Mouse (Mus musculus) limb, embryonic 12.5 days (tissue): ENCODE results near the gene Mmp15. TPM values are rescaled to one million over a fixed set of nuclear protein-coding genes. Genes with fewer than 3 reads are reported as not detected.

Source experiments
- ATAC-seq: fragments of 200-750 bp; cut with Nextera tagmentation; 2 replicates; pipeline ENCODE4 v1.8.0; 2017; ENCODE audit warnings: low read depth, moderate TSS enrichment; ENCODE audit not compliant: insufficient number of reproducible peaks, insufficient read depth, low FRiP score, low TSS enrichment
- H3K27ac ChIP-seq: fragments of 300-500 bp; sonication (generic); 2 replicates; pipeline ENCODE4 v1.5.1; 2016; ENCODE audit warnings: mild to moderate bottlenecking, moderate library complexity
- H3K27me3 ChIP-seq: fragments of 300-500 bp; sonication (generic); 2 replicates; pipeline ENCODE4 v1.6.1; 2016; ENCODE audit warnings: mild to moderate bottlenecking, moderate library complexity
- H3K36me3 ChIP-seq: fragments of 300-500 bp; sonication (generic); 2 replicates; pipeline ENCODE4 v1.6.1; 2016; ENCODE audit warnings: mild to moderate bottlenecking, moderate library complexity
- H3K4me1 ChIP-seq: fragments of 300-500 bp; sonication (generic); replicated peaks from 2 replicates; pipeline ENCODE4 v1.6.1; 2016
- H3K4me2 ChIP-seq: fragments of 300-500 bp; sonication (generic); 2 replicates; pipeline ENCODE4 v1.6.1; 2016; ENCODE audit warnings: mild to moderate bottlenecking, moderate library complexity
- H3K4me3 ChIP-seq: fragments of 300-500 bp; sonication (generic); replicated peaks from 2 replicates; pipeline ENCODE4 v1.5.1; 2016; ENCODE audit warnings: mild to moderate bottlenecking
- H3K9ac ChIP-seq: fragments of 300-500 bp; sonication (generic); replicated peaks from 2 replicates; pipeline ENCODE4 v1.6.1; 2016; ENCODE audit warnings: mild to moderate bottlenecking, moderate library complexity
- H3K9me3 ChIP-seq: fragments of 300-500 bp; sonication (generic); 2 replicates; pipeline ENCODE4 v1.6.1; 2016; ENCODE audit warnings: mild to moderate bottlenecking, moderate library complexity
- WGBS: fragments of 180-500 bp; shearing (Covaris S2); methylation state at CpG from one replicate; pipeline ENCODE4 v1.1.7; 2016; 5-methylcytosine and 5-hydroxymethylcytosine counted together
- polyA plus RNA-seq: library from polyadenylated mRNA; unstranded; fragments of >200 nt; fragmentation: Nextera tagmentation; extraction: Ambion mirVana; gene quantifications from 2 replicates; pipeline ENCODE4 v1.2.1, GENCODE M21; 2016

The Mmp15 gene
- polyA plus RNA-seq, 1 experiment from 2014 or later, result 12.5 TPM

DNA sequence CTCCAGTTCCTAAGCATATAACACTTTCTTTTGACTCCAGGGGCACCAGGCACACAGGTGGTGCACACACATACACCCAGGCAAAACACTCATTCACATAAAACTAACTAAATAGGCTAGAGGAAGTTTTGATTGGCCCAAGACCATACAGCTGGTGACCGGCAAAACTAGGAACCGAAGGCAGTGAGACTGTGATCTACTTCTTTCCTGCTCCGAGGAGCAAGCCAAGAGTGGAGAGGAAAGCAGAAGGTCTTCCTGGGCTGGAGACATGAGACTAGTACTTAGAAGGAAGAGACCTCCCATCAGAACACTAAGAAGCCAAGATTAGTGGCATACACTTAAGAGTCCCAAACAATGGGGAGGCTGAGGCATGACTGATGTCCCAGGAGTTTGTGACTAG lies 28.9 kb upstream of the Mmp15 start:
- Histone ChIP-seq H3K4me2 (no peak overlapping the region), H3K4me1 (peaks cover 13% of the 10 kb centered on the region; the same call in 1 of the 2 replicates), H3K4me3 (no peak overlapping the region), H3K27ac (no peak overlapping the region), H3K9ac (no peak overlapping the region), H3K36me3 (peaks cover 43% of the 10 kb centered on the region), H3K27me3 (peaks cover 5% of the 10 kb centered on the region; the same call in 1 of the 2 replicates), H3K9me3 (peaks cover 3% of the 10 kb centered on the region)
- WGBS, result 71% methylated on average over 3 of the region's 3 CpGs
- ATAC-seq, result no peak

DNA sequence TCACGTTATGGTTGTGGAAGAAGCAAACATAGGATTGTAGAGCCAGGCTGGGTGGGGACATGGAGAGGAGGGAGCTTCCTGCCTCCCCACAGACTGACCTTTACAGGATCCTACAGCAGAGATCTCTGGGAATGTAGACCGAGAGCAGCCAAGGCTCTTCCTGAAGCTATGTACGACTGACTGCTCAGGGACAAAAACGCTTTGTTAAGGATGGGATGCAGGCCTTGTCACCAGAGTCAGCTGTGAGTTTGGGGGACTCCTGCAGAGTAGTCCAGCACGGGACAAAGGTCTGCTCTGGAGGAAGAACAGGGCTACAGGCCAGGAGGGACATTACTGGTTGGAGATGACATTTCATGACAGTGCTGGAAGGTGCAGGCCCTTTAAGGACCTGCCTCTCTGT lies 27.4 kb upstream of the Mmp15 start:
- no peak overlapping the region for H3K9ac ChIP-seq
- WGBS, result 82% methylated on average over 5 of the region's 5 CpGs
- peaks cover 1% of the 10 kb centered on the region; the same call in 1 of the 2 replicates for H3K27me3 ChIP-seq
- ATAC-seq, result no peak
- H3K36me3 ChIP-seq, result peaks cover 58% of the 10 kb centered on the region
- H3K4me1 ChIP-seq, result peaks cover 14% of the 10 kb centered on the region
- no peak overlapping the region for H3K4me3 ChIP-seq
- H3K4me2 ChIP-seq, result no peak overlapping the region
- H3K27ac ChIP-seq, result no peak overlapping the region
- no peaks in the 10 kb centered on the region for H3K9me3 ChIP-seq

DNA sequence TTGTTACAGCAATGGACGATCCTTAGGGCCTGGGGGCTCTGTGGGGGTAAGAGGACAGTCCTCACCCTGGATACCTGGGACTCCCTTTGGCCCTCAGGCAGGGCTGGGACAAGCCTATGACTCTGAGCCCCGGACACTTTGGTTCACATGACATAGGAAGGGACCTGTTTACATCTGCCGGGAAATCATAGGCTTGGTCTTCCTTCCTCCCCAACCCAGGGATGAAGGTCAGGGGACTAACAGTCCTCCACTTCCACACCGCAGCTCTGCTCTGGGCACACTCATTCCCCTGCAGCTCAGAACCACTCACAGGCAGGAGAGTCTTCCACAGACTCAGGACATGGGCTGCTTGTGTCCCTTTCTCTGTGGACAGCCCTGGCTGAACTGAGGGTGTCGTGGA lies 25.2 kb upstream of the Mmp15 start:
- no peak overlapping the region for H3K27ac ChIP-seq
- WGBS, result 86% methylated on average over 5 of the region's 5 CpGs
- ATAC-seq, result no peak

DNA sequence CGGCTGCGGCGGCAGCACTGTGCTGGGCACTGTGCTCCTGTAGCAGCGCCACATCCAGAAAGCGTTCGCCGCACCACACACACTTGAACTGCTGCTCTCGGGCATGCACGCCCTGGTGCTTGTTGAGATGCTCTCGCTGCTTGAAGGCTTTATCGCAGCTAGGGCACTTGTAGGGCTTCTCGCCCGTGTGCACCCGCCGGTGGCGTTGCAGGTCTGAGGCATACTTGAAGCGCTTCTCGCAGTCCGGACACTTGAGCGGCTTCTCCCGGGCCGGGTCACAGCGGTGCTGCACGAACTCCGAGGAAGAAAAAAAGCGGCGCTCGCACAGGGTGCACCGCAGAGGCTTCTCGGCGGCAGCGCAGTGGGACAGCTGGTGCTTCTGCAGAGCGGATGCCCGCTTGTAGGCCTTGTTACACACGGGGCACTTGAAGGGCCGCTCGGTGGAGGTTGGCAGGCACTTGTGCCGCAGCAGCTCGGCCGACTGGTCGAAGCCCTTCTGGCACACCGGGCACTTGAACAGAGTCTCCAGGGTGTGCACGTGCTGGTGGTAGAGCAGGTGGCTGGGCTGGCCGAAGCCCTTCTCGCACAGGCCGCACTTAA lies 24.1 kb upstream of the Mmp15 start:
- no peak overlapping the region for H3K27ac ChIP-seq
- no peaks in the 10 kb centered on the region for H3K27me3 ChIP-seq
- 84% methylated on average over 46 of the region's 46 CpGs for WGBS
- H3K4me3 ChIP-seq, result no peak overlapping the region
- no peak for ATAC-seq
- no peak overlapping the region for H3K9ac ChIP-seq
- no peak overlapping the region for H3K4me2 ChIP-seq
- peaks cover 18% of the 10 kb centered on the region for H3K4me1 ChIP-seq
- no peaks in the 10 kb centered on the region for H3K9me3 ChIP-seq
- peaks cover 61% of the 10 kb centered on the region for H3K36me3 ChIP-seq

More for the DNA sequence above, 25.2 kb upstream of the Mmp15 start:
- no peaks in the 10 kb centered on the region for H3K27me3 ChIP-seq
- H3K36me3 ChIP-seq, result peaks cover 61% of the 10 kb centered on the region
- no peaks in the 10 kb centered on the region for H3K9me3 ChIP-seq
- H3K9ac ChIP-seq, result no peak overlapping the region
- H3K4me3 ChIP-seq, result no peak overlapping the region
- H3K4me2 ChIP-seq, result no peak overlapping the region
- H3K4me1 ChIP-seq, result peaks cover 18% of the 10 kb centered on the region

DNA sequence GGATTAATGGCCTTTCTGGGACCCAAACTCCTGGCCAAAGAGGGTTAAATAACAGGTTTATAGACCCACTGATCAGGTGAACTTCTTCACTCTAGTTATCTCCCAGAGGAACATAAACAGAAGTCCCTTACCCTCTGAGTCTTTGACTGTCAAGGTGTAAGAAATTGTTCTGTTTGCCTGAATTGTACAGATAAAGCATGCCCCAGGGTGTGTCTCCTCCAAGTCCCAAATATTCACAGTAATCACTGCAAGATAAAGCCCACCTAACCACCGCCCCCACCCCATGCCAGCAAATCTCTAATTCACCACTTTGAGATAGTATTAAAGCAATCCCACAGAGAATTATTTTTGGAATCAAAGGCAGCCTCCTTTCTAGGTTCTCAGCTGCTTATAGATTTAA lies 21.7 kb upstream of the Mmp15 start:
- ATAC-seq, result no peak
- no peak overlapping the region for H3K27ac ChIP-seq
- peak overlapping the region; percentile 92 for H3K9ac ChIP-seq
- peaks cover 18% of the 10 kb centered on the region for H3K4me1 ChIP-seq
- no peaks in the 10 kb centered on the region for H3K9me3 ChIP-seq
- peaks cover 64% of the 10 kb centered on the region for H3K36me3 ChIP-seq
- H3K27me3 ChIP-seq, result no peaks in the 10 kb centered on the region
- WGBS, result 88% methylated on average over 1 of the region's 1 CpGs
- H3K4me2 ChIP-seq, result peak overlapping the region; percentile 71
- H3K4me3 ChIP-seq, result peak overlapping the region; percentile 90

DNA sequence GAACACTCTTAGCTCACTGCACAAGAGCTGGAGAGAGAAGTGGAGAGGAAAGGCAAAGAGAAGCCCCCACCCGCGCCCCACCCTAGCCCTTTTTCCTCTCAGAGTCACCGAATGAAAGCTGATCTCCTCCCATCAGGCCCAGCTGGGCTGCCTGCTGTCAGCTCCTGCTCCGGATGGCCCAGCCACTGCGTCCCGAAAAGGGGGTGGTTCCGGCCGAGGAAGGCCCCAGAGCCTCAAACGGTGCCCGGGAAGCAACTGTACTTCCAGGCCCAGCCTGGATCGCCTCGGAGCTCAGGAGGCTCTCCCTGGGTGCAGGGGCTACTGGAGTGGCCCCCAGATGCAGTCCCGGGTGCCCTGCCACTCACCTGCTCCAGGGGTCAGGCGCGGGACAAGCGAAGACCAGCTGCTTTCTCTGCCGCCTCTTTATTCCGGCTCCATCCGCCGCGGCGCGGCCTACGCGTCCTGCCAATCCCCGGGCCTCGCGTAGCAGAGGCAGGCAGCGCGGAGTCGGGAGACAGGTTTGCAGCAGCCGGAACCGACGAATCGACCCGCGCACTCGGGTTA lies 20.8 kb upstream of the Mmp15 start:
- Histone ChIP-seq H3K27me3 (no peaks in the 10 kb centered on the region), H3K4me3 (peak overlapping the region; percentile 90), H3K27ac (peak overlapping the region; percentile 98), H3K4me1 (peaks cover 18% of the 10 kb centered on the region), H3K36me3 (peaks cover 56% of the 10 kb centered on the region), H3K4me2 (peak overlapping the region; percentile 71), H3K9ac (peak overlapping the region; percentile 92), H3K9me3 (no peaks in the 10 kb centered on the region)
- 0% methylated on average over 34 of the region's 38 CpGs for WGBS
- peak; percentile 17 for ATAC-seq

DNA sequence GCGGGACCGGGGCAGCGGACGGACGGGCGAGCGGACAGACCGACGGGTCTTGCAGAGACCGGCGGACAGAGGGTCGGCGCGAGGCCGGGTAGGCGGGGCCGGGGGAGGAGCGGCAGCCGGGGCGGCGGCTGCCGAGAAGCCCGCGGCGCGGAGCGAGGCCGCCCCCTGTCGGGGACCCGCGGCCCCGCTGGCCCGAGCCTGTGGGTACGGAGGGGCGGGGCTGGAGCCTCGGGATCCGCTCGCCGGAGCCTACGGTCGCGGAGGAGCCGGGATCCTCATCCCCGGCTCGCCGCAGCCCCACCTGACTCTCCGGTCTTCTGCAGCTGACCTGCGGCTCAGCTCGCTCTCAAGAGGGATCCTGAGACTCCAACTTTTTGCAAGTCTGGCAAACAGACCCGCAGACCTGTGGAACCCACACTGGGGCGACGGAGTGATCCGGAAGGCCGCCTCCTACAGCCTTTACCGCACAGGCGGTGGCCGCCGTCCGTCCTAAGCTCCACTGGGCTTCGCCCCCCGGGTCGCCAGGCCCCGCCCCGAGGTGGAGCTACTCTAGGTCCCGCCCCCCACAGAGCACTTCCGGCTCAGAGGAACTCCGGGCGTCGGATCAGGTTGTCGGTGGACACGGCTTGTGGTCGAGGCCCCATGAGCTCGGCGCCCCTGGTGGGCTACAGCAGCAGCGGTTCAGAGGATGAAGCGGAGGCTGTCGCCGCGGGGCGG lies 20.2 kb upstream of the Mmp15 start, which contains the start of the genes Zfp319 and Usb1:
Gene Zfp319 (minus strand): TSS at position 231 of the 717 bp plus-strand sequence.
Gene Usb1 (plus strand): TSS at position 565 of the 717 bp plus-strand sequence.
- peak within 1 kb of the TSS; percentile 71 for H3K4me2 ChIP-seq
- WGBS, result under 1% methylated on average over 75 of the region's 80 CpGs
- H3K36me3 ChIP-seq, result peaks cover 50% of the 10 kb centered on the region
- ATAC-seq, result peak; percentile 91
- H3K4me3 ChIP-seq, result peak within 1 kb of the TSS; percentile 90
- peak within 1 kb of the TSS; percentile 98 for H3K27ac ChIP-seq
- H3K9me3 ChIP-seq, result no peaks in the 10 kb centered on the region
- H3K4me1 ChIP-seq, result peaks cover 18% of the 10 kb centered on the region
- peak within 1 kb of the TSS; percentile 92 for H3K9ac ChIP-seq
- H3K27me3 ChIP-seq, result no peaks in the 10 kb centered on the region

DNA sequence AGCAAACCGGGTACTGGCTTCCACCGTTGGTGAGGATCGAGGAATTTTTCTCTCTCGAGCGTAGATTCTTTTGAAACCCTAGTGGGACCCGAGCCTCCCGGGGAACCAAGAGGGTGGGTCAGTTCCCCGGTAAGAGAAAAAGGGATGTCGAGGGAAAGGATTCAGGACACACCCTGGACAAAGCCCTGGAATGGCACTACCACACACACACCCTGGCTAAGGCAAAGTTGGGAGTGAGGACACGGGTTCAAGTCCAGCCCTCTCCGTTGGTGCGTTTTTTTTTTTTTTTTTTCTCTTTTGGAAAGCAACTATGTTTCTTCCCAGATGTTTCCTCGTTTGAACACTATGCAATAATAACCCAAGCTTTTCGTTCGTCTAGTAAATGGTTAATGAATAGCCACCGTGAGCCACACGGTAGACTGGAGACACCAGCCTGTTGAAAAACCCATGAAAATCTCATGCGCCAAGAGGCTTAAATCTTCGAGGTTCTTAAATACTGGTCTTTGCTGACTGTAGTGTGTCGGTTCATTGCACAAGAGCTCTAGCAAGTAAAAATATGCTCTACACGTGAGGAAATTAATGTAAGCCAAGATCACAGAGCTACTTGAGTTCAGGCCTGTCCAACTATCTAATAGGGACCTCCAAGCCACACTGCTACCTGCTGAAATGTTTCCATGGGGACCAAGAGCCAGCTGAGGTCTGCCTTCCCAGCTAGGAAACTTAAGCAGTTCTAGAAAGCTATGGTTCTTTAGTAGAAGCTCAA lies 19.4 kb upstream of the Mmp15 start:
- Histone ChIP-seq H3K4me1 (peaks cover 15% of the 10 kb centered on the region), H3K27me3 (no peaks in the 10 kb centered on the region), H3K4me3 (peak overlapping the region; percentile 90), H3K9me3 (no peaks in the 10 kb centered on the region), H3K27ac (peak overlapping the region; percentile 98), H3K9ac (peak overlapping the region; percentile 92; the same call in 1 of the 2 replicates), H3K36me3 (peaks cover 50% of the 10 kb centered on the region), H3K4me2 (peak overlapping the region; percentile 71)
- 28% methylated on average over 21 of the region's 21 CpGs for WGBS
- peak; percentile 44; the same call in 1 of the 2 replicates for ATAC-seq

DNA sequence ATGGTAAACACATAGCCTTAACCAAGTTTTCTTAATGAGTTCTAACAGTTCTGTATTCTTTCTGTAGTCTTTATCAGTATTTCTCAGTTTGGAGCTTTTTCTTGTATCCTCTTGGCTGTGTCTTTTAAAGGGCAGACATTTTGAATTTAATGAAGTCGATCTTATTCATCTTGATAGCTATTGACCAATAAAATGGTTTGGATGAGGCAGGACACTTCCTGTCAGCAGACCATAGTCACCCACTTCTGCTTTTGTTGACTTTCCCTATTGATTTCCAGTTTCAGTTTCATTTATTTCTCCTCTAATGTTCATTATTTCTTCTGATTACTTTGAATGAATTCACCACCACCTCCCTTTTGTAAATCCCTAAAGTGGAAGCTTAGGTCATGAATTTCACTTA lies 16.4 kb upstream of the Mmp15 start:
- ATAC-seq, result no peak
- H3K4me2 ChIP-seq, result no peak overlapping the region
- WGBS, result 97% methylated on average over 1 of the region's 1 CpGs
- peaks cover 1% of the 10 kb centered on the region for H3K4me1 ChIP-seq
- H3K27ac ChIP-seq, result no peak overlapping the region
- no peak overlapping the region for H3K9ac ChIP-seq
- no peak overlapping the region for H3K4me3 ChIP-seq
- no peaks in the 10 kb centered on the region for H3K9me3 ChIP-seq
- H3K36me3 ChIP-seq, result peaks cover 55% of the 10 kb centered on the region
- no peaks in the 10 kb centered on the region for H3K27me3 ChIP-seq

DNA sequence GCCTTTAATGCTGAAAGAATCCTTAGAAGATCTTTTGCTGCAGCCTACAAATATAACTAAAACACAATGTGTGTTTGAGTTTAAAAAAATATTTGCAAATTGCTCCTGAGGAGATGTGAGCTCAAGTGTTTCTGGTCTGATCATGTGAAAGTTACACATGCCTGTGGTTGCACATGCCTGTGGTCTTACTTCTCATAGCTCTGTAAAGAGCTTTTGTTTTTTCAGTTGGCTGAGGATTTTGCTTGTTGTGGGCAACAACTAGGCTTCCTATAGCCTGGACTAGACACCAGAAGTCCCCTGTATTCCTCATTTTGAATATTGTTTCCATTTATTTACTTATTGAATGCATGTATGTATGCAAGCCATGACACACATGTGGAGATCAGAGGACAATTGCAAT lies 15.7 kb upstream of the Mmp15 start:
- no peak for ATAC-seq
- Histone ChIP-seq H3K27me3 (no peaks in the 10 kb centered on the region), H3K4me1 (no peaks in the 10 kb centered on the region), H3K36me3 (peaks cover 57% of the 10 kb centered on the region), H3K4me3 (no peak overlapping the region), H3K9me3 (no peaks in the 10 kb centered on the region), H3K4me2 (no peak overlapping the region), H3K9ac (no peak overlapping the region), H3K27ac (no peak overlapping the region)

DNA sequence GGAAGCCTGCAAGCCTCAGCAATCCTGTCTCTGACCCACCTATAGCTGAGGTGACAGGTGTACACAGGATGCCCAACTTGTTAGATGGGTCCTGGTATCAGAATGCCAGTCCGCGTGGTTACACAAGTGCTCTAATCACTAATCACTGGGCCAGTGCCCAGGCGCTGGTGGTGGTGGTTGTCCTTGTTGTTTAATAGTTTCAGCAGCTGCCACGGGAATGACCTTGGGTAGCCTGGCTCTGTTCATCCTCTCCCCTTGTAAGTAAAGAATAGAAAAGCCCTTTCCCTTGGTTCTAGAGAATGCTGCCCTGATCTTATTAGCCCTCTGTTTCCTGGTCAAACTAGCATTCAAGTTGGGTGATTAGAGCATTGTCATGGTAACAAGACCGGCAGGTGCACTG lies 10.3 kb upstream of the Mmp15 start:
- Histone ChIP-seq H3K9me3 (no peaks in the 10 kb centered on the region), H3K27me3 (no peaks in the 10 kb centered on the region), H3K4me2 (no peak overlapping the region), H3K4me3 (no peak overlapping the region), H3K27ac (no peak overlapping the region), H3K4me1 (no peaks in the 10 kb centered on the region), H3K9ac (no peak overlapping the region), H3K36me3 (peaks cover 78% of the 10 kb centered on the region)
- WGBS, result 74% methylated on average over 5 of the region's 5 CpGs
- no peak for ATAC-seq
